Mouse (Mus musculus) layer of hippocampus, postnatal 10 days (tissue): ENCODE results near the gene Fabp2. TPM values are rescaled to one million over a fixed set of nuclear protein-coding genes. Genes with fewer than 3 reads are reported as not detected.

ENCODE experiments used
- DNase-seq, 2 experiments: peaks; one replicate each; pipeline ENCODE4 v3.0.0; 2021; ENCODE audit warnings: low spot score in 2 of 2
- long read RNA-seq: library from polyadenylated mRNA; stranded (forward); transcript quantifications from one replicate; pipeline ENCODE4 v2.0.0, GENCODE M21; 2023
- total RNA-seq, 2 experiments: library from RNA; stranded (reverse); gene quantifications; 2 replicates each; pipeline ENCODE4 v1.2.3; 2021

Gene Fabp2
- total RNA-seq: not detected
- long read RNA-seq: 0 reads

DNA sequence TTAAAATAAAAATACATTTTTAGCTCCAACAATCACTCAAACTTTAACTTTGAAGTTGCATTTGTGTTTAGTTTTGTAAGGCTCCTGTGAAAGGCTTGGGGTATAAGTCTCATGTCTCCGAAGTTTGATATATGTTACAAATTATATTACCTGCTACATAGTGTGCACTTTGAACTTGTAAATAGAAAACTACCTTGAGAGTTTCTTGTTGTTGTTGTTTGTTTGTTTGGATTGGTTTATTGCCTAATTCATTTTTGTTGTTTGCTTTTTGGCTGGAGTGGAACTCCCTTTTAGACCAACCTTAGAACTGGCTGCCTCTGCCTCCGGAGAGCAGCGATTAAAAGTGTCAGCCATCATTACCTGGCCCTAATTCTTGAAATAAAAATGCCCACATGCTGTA lies at the start of gene Fabp2:
Gene Fabp2 (plus strand): TSS at position 301 of the 400 bp plus-strand sequence.
- DNase-seq: no peak

DNA sequence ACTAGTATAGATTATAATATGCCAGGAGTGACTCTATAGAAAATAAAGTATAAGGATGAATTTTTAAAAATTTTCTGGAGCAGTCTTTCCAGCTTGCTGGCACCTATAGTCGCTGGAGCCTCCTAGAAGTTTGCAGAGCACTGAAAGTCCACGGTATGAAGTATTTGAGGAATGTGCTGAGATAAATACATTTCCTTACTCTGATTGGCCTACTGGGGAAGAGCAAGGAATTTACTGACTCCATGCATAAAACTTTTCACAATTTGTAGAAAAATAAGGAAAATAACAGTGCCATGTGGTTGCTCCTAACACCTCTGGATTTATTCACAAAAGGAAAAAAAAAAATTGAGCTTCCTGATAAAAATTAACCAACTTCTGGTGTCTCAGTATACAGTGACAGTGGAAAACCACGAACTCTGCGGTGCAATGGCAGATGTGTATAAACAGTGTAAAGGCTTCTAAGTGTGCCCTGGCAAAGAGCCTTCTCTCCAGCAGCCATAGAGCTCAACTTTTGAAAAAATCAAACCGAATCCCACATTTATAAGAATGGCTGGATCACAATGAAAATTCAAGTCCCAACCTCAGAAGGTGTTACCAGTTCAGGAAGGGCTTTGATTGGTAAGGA lies 46.4 kb upstream of the Fabp2 start:
- DNase-seq: no peak

DNA sequence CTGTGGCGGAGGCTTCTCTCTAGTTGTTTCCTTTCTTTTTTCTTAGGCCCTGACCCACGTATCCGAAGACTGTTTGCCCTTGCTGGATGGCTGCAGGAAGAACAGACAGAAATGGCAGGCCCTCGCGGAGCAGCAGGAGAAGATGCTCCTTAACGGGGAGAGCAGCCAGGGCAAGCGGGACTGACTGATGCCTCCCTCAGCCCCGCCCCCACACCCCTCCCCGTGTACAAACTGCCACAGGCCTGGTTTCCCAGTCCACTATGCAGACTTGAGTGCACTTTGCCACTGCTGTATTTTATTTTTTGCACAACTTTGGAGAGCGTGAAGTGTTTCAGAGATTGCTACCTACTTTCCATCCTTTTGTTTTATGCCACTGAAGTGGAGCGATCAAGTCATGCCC lies 39.7 kb upstream of the Fabp2 start:
- no peak for DNase-seq

GRCm38 (mm10) chr3:122859829-122860228 lies 35.0 kb upstream of the Fabp2 start:
- DNase-seq: no peak

DNA sequence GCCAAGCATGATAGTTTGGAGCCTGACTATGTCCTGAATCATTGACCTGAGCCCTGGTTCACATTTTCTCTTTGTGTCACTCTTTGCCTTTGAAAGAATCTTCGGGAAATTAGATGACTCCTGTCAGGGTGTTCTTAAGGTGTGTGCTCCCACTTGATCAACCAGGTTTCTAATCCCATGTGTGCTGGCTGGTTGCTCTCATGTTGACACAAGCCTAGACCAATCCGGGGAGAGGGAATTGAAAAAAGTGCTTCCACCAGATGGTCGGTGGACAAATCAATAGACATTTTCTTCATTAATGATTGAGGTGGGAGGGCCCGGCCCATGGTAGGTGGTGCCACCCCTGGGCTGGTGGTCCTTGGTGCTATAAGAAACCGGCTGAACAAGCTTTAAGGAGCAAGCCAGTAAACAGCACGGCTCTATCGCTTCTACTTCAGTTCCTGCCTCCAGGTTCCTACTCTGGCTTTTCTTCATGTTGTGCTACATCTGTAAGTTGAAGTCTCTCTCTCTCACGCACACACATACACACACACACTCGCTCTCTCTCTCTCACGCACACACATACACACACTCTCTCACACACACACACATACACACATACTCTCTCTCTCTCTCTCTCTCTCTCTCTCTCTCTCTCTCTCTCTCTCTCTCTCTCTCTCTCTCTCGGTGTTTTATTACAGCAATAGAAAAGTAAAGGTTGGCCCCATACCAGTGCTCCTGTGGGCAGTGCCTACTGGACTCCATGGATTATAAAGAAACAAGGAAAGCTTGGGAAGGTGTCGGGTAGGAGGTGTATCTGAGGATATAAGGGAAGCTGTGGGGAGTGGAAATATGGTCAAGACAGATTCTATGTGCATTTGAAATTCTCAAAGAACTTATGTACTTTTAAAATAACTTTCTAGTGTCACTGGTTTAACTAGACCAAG lies 34.0 kb upstream of the Fabp2 start:
- DNase-seq: no peak

- no peak for DNase-seq
Observed at GRCm38 (mm10) chr3:122865092-122865491, 29.8 kb upstream of the Fabp2 start.

GRCm38 (mm10) chr3:122868270-122868669 lies 26.6 kb upstream of the Fabp2 start:
- no peak for DNase-seq

GRCm38 (mm10) chr3:122871596-122871995 lies 23.3 kb upstream of the Fabp2 start:
- no peak for DNase-seq

GRCm38 (mm10) chr3:122876870-122877269 lies 18.0 kb upstream of the Fabp2 start:
- no peak for DNase-seq

- no peak for DNase-seq
Observed at GRCm38 (mm10) chr3:122877543-122877942, 17.3 kb upstream of the Fabp2 start.

DNA sequence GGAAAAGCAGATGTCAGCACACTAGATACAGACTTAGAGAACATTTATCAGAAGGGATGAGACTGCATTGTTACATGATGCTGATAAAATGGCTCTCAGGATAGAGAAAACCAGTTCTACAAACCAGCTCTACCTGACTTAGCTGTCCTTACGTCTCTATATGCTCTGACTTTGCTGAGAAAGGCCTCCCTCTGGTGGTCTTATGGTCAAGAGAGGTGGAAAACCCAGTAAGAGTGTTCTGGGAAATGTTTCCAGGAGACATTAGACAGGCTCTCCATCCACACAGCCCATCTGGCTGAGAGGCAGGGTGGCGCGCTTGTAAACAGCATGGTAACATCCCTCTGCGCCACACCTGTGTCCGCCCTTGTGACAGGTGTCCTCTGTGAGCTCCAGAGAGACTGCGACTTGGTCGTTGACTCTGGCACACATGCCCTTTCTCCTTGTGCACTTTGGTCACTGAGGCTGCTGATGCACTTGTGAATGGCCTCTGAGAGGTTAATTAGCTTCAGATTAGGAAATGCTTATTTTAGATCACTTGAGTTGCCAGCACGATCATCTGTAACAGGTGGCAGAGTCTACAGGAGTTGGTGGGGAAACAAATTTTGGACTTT lies 16.1 kb upstream of the Fabp2 start:
- no peak for DNase-seq

DNA sequence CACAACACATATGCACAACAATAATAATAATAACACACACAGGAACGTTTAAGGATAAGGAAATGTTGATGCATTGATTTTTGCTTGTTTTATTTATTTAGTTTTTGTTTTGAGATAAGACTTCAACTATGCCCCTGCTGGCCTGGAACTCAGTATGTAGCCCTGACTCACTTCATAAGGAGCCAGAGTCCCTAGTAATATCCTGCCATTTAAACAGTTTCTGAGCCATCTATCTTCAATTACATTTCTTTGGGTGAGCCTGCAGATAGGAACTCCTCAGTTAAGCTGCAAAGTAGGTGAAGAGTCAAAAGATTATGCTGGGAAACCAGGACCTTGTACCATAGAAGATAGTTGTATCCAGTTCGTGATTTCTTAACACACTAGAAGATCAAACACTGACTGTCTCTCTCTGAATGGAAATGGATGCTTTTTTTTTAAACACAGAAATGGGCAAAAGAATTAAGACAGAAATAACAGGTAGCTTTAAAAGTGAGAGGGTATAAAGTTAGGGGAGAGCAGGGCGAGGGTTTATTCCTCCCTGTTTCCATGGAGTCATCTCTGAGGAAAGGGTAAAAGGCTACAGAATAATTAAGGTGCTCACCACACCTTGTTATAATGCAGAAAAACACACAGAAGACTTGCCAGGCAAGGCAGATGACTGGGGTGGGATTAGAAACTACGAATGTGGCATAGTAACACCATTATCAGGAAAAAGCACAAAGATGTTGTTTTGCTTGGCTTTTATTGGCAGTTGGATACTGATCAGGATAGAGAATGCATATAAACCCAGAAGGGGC lies 7.2 kb upstream of the Fabp2 start:
- DNase-seq: no peak

DNA sequence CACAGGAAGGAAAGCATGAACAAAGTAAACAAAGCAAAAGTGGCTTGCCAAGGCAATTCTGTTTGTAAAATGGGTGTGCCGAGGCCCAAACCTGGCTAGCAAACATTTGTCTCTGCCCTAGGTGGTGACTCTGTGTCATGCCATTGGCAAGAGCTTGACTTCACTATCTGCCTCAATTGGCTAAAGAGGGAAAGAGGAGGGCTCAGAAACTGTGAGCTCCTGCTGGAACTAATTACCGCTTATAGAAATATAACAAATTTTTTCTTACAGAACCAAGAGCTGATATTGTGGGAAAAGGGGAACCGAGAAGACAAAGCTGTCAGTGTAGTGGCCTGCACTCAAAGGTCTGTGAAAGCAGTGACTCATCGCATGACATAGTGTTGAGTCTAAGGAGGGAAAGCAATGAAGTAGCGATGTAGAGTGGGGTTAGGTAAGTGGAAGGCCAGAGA lies 6.5 kb upstream of the Fabp2 start:
- DNase-seq: peak in 1 of 2 experiments; percentile 12

GRCm38 (mm10) chr3:122895189-122895731 lies 388 bp downstream of the Fabp2 start:
- no peak for DNase-seq

DNA sequence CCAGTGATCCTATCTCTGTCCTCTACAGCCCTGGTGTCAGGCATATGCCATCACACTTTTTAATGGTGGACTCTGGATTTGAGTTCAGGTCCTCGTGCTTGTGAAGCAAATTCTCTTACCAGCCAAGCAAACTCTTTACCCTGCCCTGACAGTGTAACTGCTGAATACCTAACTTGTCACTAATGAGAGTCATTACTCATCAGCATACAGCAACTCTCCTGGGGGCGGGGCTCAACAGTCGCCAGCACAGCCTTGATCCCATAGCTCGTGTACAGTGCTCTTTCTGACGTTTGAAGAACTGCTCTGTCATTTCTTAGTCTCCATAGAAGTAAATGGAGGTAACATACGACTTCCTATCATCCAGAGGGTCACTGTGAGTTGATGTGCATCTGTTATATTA lies 3.4 kb downstream of the Fabp2 start:
- no peak for DNase-seq

DNA sequence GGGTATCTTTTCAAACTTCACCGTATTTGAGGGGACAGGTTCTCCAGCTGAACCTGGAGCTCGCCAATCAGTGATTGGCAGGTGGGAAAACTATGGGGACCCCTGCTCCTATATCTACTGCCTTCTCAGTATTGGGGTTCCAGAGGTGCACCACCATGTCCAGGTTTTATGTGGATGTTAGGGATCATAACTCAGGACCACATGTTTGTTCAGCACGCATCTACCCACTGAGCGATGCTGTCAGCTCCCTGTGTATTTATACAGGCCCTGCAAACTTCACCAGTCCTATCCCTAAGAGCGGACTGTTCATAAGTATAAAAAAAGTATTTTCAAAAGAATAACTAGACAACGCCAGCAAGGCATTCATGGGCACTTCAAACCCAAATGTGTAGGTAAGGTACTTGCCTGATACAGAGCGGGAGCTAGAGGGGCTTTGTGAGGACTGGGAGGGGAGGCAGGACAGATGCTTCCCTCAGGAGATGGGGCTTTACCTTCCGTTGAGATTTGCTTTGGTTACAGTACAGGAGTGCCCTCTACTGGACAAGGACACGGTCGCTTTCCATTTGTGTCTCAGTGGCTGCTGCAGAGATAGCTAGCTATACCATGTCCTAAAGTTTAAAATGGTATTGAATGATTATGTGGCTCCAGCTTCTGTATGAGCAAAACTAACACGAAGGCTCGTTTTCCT lies 9.0 kb downstream of the Fabp2 start:
- peak; percentile 37 to 60 for DNase-seq

GRCm38 (mm10) chr3:122907841-122908240 lies 13.0 kb downstream of the Fabp2 start:
- no peak for DNase-seq

- no peak for DNase-seq
Observed at GRCm38 (mm10) chr3:122915493-122915892, 20.6 kb downstream of the Fabp2 start.

DNA sequence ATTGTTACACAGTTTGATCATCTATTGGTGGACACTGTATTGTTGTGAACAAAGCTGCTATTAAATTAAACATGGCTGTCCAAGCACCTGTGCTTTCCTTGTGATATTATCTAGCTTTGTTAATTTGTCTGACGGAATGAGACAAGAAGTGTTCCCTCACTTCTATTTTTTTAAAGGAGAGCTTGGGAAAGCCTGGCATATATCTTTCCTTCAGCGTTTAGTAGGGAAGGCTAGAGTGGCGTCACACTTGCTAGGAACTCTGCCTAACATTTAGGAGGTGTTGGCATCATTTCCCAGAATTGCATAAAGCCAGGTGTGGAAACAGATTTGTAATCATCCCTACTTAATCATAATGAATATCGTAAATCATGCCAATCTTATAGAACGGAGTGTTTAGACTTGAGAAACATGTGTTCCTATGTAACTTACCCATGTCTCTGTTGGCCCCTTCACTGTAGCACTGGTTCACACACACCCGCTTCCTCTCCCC lies 21.4 kb downstream of the Fabp2 start:
- no peak for DNase-seq

- DNase-seq: no peak
Observed at GRCm38 (mm10) chr3:122918672-122919071, 23.8 kb downstream of the Fabp2 start.
